Mouse (Mus musculus) adipocyte (in vitro differentiated cells): Measurements from ENCODE around the gene Satb2.

Source experiments
- DNase-seq: peaks from one replicate; pipeline ENCODE4 v3.0.0-alpha.2; 2016; ENCODE audit warnings: low spot score

The Satb2 gene

GRCm38 (mm10) chr1:56973593-56973950 lies 4.9 kb downstream of the Satb2 start:
- no peak for DNase-seq

- DNase-seq, result peak; percentile 94
Measured at GRCm38 (mm10) chr1:56972950-56973592, 5.4 kb downstream of the Satb2 start.

GRCm38 (mm10) chr1:56972251-56972949 lies 6.0 kb downstream of the Satb2 start:
- DNase-seq, result peak; percentile 69

GRCm38 (mm10) chr1:56971942-56972250 lies 6.6 kb downstream of the Satb2 start:
- no peak for DNase-seq

- DNase-seq, result peak; percentile 51
Measured at GRCm38 (mm10) chr1:56971441-56971861, 7.0 kb downstream of the Satb2 start.

GRCm38 (mm10) chr1:56970740-56971141 lies 7.7 kb downstream of the Satb2 start:
- DNase-seq, result no peak

GRCm38 (mm10) chr1:56969364-56970360 lies 8.8 kb downstream of the Satb2 start:
- no peak for DNase-seq

- DNase-seq, result no peak
Measured at GRCm38 (mm10) chr1:56965879-56966579, 12.4 kb downstream of the Satb2 start.

- DNase-seq, result no peak
Measured at GRCm38 (mm10) chr1:56964493-56964892, 14.0 kb downstream of the Satb2 start.

- no peak for DNase-seq
Measured at GRCm38 (mm10) chr1:56963291-56963690, 15.2 kb downstream of the Satb2 start.

- no peak for DNase-seq
Measured at GRCm38 (mm10) chr1:56958996-56959395, 19.5 kb downstream of the Satb2 start.

GRCm38 (mm10) chr1:56957942-56958341 lies 20.5 kb downstream of the Satb2 start:
- DNase-seq, result no peak

- no peak for DNase-seq
Measured at GRCm38 (mm10) chr1:56956811-56957210, 21.6 kb downstream of the Satb2 start.

GRCm38 (mm10) chr1:56955739-56956085 lies 22.7 kb downstream of the Satb2 start:
- no peak for DNase-seq

GRCm38 (mm10) chr1:56955055-56955738 lies 23.3 kb downstream of the Satb2 start:
- DNase-seq, result no peak

GRCm38 (mm10) chr1:56953538-56953937 lies 24.9 kb downstream of the Satb2 start:
- no peak for DNase-seq

- no peak for DNase-seq
Measured at GRCm38 (mm10) chr1:56951980-56952379, 26.5 kb downstream of the Satb2 start.

- DNase-seq, result no peak
Measured at GRCm38 (mm10) chr1:56951525-56951924, 26.9 kb downstream of the Satb2 start.

- no peak for DNase-seq
Measured at GRCm38 (mm10) chr1:56939432-56939831, 39.0 kb downstream of the Satb2 start.

- no peak for DNase-seq
Measured at GRCm38 (mm10) chr1:56938432-56938831, 40.0 kb downstream of the Satb2 start.

- no peak for DNase-seq
Measured at GRCm38 (mm10) chr1:56936554-56936953, 41.9 kb downstream of the Satb2 start.

- no peak for DNase-seq
Measured at GRCm38 (mm10) chr1:56933821-56934220, 44.6 kb downstream of the Satb2 start.
